Mouse (Mus musculus): ENCODE results near the gene 2200002D01Rik.
"Not testable (repeated sequence)": the region's sequence is repeated elsewhere in the genome, so short reads cannot be mapped to it uniquely, and the experiment has no call there.

The 2200002D01Rik gene

GRCm38 (mm10) chr7:29238019-29238967 is 10.0 kb downstream of the 2200002D01Rik start, which contains the start of gene Yif1b:
Gene Yif1b, plus strand, starts transcription at chr7:29238329.
- in situ Hi-C loops (cut with MseI, MboI), result no loop called here

GRCm38 (mm10) chr7:29237596-29237995 is 10.7 kb downstream of the 2200002D01Rik start:
- in situ Hi-C loops (cut with MseI, MboI), result not testable (repeated sequence)

- in situ Hi-C loops (cut with MseI, MboI), result no loop called here
Measured at GRCm38 (mm10) chr7:29236593-29236992, 11.7 kb downstream of the 2200002D01Rik start.

GRCm38 (mm10) chr7:29234661-29235060 is 13.6 kb downstream of the 2200002D01Rik start:
- in situ Hi-C loops (cut with MseI, MboI), result loop anchor here in 1 of 2 experiments (5.0 kb wide), 1 partner anchor 52 kb away; the partner anchor contains the start of gene Psmd8

GRCm38 (mm10) chr7:29233745-29234144 is 14.5 kb downstream of the 2200002D01Rik start:
- in situ Hi-C loops (cut with MseI, MboI), result loop anchor here in 1 of 2 experiments (5.0 kb wide), 1 partner anchor 51 kb away; the partner anchor contains the start of gene Psmd8

GRCm38 (mm10) chr7:29232247-29233013 is 15.8 kb downstream of the 2200002D01Rik start, which contains the start of gene Kcnk6:
Gene Kcnk6, minus strand, starts transcription at chr7:29232515.
- in situ Hi-C loops (cut with MseI, MboI), result loop anchor here in 1 of 2 experiments (5.0 kb wide), 1 partner anchor 50 kb away; the partner anchor contains the start of gene Psmd8

- in situ Hi-C loops (cut with MseI, MboI), result loop anchor here in 1 of 2 experiments (5.0 kb wide), 1 partner anchor 49 kb away; the partner anchor contains the start of gene Psmd8
Measured at GRCm38 (mm10) chr7:29231517-29231916, 16.7 kb downstream of the 2200002D01Rik start.

- in situ Hi-C loops (cut with MseI, MboI), result loop anchor here in 1 of 2 experiments (5.0 kb wide), 1 partner anchor 48 kb away; the partner anchor contains the start of gene Psmd8
Measured at GRCm38 (mm10) chr7:29230560-29230959, 17.7 kb downstream of the 2200002D01Rik start.

GRCm38 (mm10) chr7:29228202-29228601 is 20.1 kb downstream of the 2200002D01Rik start:
- in situ Hi-C loops (cut with MseI, MboI), result no loop called here

- in situ Hi-C loops (cut with MseI, MboI), result no loop called here
Measured at GRCm38 (mm10) chr7:29225520-29225919, 22.7 kb downstream of the 2200002D01Rik start.

- in situ Hi-C loops (cut with MseI, MboI), result loop anchor here in 1 of 2 experiments (25.0 kb wide), 1 partner anchor 487 kb away; no protein-coding TSS in a partner anchor
Measured at GRCm38 (mm10) chr7:29224756-29225394, 23.4 kb downstream of the 2200002D01Rik start.

GRCm38 (mm10) chr7:29214846-29215245 is 33.4 kb downstream of the 2200002D01Rik start:
- in situ Hi-C loops (cut with MseI, MboI), result loop anchor here in 1 of 2 experiments (25.0 kb wide), 1 partner anchor 497 kb away; no protein-coding TSS in a partner anchor

- in situ Hi-C loops (cut with MseI, MboI), result loop anchor here in 1 of 2 experiments (25.0 kb wide), 1 partner anchor 498 kb away; no protein-coding TSS in a partner anchor
Measured at GRCm38 (mm10) chr7:29214236-29214635, 34.0 kb downstream of the 2200002D01Rik start.

- in situ Hi-C loops (cut with MseI, MboI), result loop anchor here in 1 of 2 experiments (25.0 kb wide), 1 partner anchor 499 kb away; no protein-coding TSS in a partner anchor
Measured at GRCm38 (mm10) chr7:29213675-29214082, 34.6 kb downstream of the 2200002D01Rik start, which contains the start of gene Catsperg1. Gene Catsperg1, minus strand, starts transcription at chr7:29214035.

- in situ Hi-C loops (cut with MseI, MboI), result loop anchor here in 1 of 2 experiments (25.0 kb wide), 1 partner anchor 499 kb away; no protein-coding TSS in a partner anchor
Measured at GRCm38 (mm10) chr7:29212775-29213560, 35.3 kb downstream of the 2200002D01Rik start.

GRCm38 (mm10) chr7:29212199-29212765 is 36.0 kb downstream of the 2200002D01Rik start:
- in situ Hi-C loops (cut with MseI, MboI), result loop anchor here in 1 of 2 experiments (25.0 kb wide), 1 partner anchor 500 kb away; no protein-coding TSS in a partner anchor

- in situ Hi-C loops (cut with MseI, MboI), result loop anchor here in 1 of 2 experiments (25.0 kb wide), 1 partner anchor 501 kb away; no protein-coding TSS in a partner anchor
Measured at GRCm38 (mm10) chr7:29211415-29212198, 36.7 kb downstream of the 2200002D01Rik start.

- in situ Hi-C loops (cut with MseI, MboI), result loop anchor here in 1 of 2 experiments (25.0 kb wide), 1 partner anchor 501 kb away; no protein-coding TSS in a partner anchor
Measured at GRCm38 (mm10) chr7:29211013-29211412, 37.3 kb downstream of the 2200002D01Rik start.

Measured in mouse trophoblast stem cell (cell line).